Mouse (Mus musculus) E14TG2a.4 (cell line): ENCODE measurements at regions not wholly inside any gene's neighbourhood (a gene's known extent, or its start where the extent isn't known, plus 50 kb on each side); places are given as distances from the start of the nearest gene placed in this dataset.
"Not testable (repeated sequence)": the region's sequence is repeated elsewhere in the genome, so short reads cannot be mapped to it uniquely, and the experiment has no call there.

Experiments used
- H3K27me3 ChIP-seq: 2 replicates; pipeline ENCODE4 v1.6.1; 2014; ENCODE audit warnings: low read length, control low read depth; ENCODE audit not compliant: insufficient read depth
- H3K36me3 ChIP-seq: 2 replicates; pipeline ENCODE4 v1.6.1; 2014; ENCODE audit warnings: low read length, control low read depth; ENCODE audit not compliant: insufficient read depth
- H3K4me1 ChIP-seq: replicated peaks from 2 replicates; pipeline ENCODE4 v1.6.1; 2014; ENCODE audit warnings: low read depth, low read length, control low read depth
- H3K4me3 ChIP-seq: replicated peaks from 2 replicates; pipeline ENCODE4 v1.5.1; 2014; ENCODE audit warnings: mild to moderate bottlenecking, low read length
- H3K9me3 ChIP-seq: 2 replicates; pipeline ENCODE4 v1.6.1; 2014; ENCODE audit warnings: low read length, control low read depth
- CTCF ChIP-seq: conservative IDR thresholded peaks from 2 replicates; pipeline ENCODE4 v1.5.1; 2014; ENCODE audit warnings: low read length
- NANOG ChIP-seq: IDR thresholded peaks from 2 replicates; pipeline ENCODE4 v1.6.1; 2014; ENCODE audit warnings: borderline replicate concordance, low read length, mixed read lengths
- POU5F1 ChIP-seq: IDR thresholded peaks from 2 replicates; pipeline ENCODE4 v1.6.1; 2014; ENCODE audit warnings: low read length, borderline replicate concordance

DNA sequence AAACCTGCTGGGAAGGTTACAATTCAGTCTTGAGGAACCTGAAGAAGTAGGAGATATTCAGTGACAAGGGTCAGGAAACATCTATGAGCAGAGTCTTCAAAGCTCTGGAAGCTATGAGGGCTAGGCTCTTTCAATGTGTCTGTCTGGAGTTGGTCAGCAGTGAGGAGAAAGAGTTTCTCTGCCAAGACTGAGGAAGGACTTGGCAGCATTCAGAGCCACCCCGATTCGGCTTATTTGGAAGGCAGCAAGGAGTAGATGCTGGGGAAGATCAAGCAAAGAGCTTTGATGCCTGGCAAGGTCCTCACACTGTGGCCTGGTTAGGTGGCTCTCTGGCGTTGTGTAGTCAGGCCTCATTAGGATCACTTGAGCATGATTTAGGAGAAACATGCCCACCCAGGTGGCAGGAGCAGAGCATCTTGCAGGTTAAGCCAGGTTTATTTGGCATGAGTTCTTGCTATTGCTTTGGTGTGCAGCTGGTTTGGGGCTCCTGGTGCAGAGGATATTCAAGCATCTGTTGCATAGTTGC is 145.2 kb upstream of the Ube2e1 start:
- Histone ChIP-seq H3K4me1 (no peaks in the 10 kb centered on the region), H3K4me3 (no peak overlapping the region), H3K9me3 (peaks cover 16% of the 10 kb centered on the region), H3K27me3 (no peaks in the 10 kb centered on the region; the same call in 1 of the 2 replicates), H3K36me3 (no peaks in the 10 kb centered on the region)
- no peak for TF ChIP-seq NANOG
- TF ChIP-seq CTCF: no peak
- no peak for TF ChIP-seq POU5F1

DNA sequence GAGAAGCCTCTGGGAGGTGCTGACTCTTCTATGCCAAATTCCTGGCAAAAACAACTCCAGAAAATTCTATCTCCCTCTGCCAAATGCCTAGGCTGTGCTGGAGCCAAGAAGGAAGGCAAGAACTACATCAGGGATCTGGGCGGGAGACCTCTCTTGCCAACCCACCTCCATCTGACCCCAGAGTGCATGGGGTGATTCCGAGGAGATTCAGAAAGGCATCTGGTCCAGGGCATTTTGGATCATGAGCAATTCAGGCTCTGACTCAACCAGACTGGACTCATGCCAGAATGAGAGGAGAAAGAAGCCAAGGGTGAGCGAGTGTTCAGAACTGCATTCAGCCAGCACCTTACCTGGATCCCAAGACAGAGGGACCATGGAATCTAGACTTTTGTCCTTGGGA is 137.0 kb upstream of the Ube2e1 start:
- H3K27me3 ChIP-seq: no peaks in the 10 kb centered on the region
- peaks cover 8% of the 10 kb centered on the region for H3K36me3 ChIP-seq
- no peak overlapping the region for H3K4me3 ChIP-seq

DNA sequence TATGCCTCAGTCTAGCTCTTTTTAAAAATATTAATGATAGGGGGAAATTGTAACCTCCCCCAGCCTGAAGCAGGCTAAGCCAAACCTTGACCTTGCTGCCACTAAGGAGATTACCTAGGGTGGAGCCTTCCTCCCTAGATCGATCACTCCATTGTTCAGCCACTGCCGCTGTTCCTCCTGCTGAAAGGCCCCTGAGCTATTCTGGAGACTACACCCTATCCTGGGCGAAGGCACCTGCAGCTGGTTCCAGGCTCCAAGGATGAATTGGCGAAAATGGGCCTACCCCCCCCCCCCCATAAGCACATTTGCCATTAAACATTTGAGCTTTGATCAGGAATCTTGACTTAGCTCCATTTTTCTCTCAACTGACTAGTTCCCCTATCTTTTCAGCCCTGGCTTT is 135.2 kb upstream of the Ube2e1 start:
- H3K36me3 ChIP-seq, H3K4me3 ChIP-seq, H3K27me3 ChIP-seq: not testable (repeated sequence)
- peaks cover 20% of the 10 kb centered on the region for H3K4me1 ChIP-seq
- peaks cover 37% of the 10 kb centered on the region for H3K9me3 ChIP-seq

More for the DNA sequence above, 137.0 kb upstream of the Ube2e1 start:
- Histone ChIP-seq H3K9me3 (peaks cover 42% of the 10 kb centered on the region), H3K4me1 (peaks cover 5% of the 10 kb centered on the region; the same call in 1 of the 2 replicates)
- TF ChIP-seq POU5F1 (no peak), CTCF (no peak), NANOG (no peak)

DNA sequence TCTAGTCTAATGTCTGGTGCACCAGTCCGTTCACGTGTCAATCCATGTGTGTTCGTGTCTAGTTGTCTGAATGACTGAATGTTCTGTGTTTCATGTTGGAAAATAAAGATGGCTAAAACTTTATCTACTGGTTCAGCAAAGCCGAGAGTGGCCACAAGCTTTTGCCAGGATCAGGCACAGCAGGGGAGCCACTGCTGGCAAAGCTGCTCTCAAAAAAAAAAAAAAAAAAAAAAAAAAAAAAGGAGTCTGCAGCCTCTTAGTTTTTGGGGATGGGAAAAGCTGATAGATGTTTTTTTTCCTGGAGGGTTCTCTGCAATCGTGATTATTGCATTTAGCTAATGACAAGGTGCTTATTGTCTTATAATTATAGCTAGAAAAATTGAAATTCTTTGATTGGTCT is 132.5 kb upstream of the Ube2e1 start:
- H3K36me3 ChIP-seq, H3K27me3 ChIP-seq: not testable (repeated sequence)
- Histone ChIP-seq H3K9me3 (peaks cover 37% of the 10 kb centered on the region), H3K4me3 (peak overlapping the region; percentile 67), H3K4me1 (peaks cover 20% of the 10 kb centered on the region)

DNA sequence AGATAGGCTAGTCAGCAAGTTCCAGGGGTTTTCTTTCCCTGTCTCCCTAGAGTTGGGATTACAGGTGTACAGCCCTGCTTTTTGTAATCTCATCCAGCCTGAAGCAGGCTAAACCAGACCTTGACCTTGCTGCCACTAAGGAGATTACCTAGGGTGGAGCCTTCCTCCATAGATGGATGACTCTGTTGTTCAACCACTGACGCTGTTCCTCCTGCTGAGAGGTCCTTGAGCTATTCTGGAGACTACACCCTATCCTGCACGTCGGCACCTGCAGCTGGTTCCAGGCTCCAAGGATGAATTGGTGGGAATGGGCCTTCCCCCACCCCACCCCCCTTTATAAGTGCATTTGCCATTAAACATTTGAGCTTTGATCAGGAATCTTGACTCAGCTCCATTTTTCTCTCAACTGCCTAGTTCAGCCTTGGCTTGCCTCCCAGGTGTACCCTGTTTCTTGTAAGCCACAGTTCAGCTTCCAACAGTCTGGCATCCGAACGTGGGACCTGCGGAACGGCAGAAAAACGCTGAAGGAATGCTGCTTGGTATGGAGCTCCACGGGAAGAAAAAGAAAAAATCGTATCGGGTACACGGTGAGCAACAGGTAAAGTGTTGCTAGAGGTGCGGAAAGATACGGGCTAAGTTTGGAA is 131.7 kb upstream of the Ube2e1 start:
- TF ChIP-seq NANOG: peak; percentile 10; the same call in 1 of the 2 replicates
- no peak for TF ChIP-seq POU5F1
- Histone ChIP-seq H3K36me3 (peaks cover 8% of the 10 kb centered on the region), H3K9me3 (peaks cover 33% of the 10 kb centered on the region), H3K4me1 (peaks cover 16% of the 10 kb centered on the region), H3K4me3 (peak overlapping the region; percentile 67), H3K27me3 (no peaks in the 10 kb centered on the region)

DNA sequence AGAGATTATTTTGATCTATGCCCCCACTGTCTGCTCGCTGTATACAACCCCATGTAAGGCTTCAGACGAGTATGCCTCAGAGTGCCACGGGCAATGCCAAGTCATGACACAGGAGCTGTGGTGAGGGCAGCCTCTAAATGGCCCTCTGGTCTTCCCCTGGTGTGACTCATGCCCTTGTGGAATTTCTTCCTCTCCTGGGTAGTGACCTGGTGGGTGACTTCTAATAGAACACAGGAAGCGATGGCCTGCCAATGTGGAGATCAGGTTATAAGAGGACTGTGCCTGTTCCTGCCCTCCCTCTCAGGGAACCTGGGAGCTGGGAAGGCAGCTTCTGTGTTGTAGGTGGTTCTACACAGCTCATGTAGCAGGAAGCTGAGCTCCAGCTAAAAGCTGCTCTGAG is 130.7 kb upstream of the Ube2e1 start:
- Histone ChIP-seq H3K36me3 (peaks cover 4% of the 10 kb centered on the region), H3K27me3 (no peaks in the 10 kb centered on the region), H3K4me3 (no peak overlapping the region), H3K9me3 (peaks cover 24% of the 10 kb centered on the region), H3K4me1 (peaks cover 16% of the 10 kb centered on the region)
- TF ChIP-seq NANOG (no peak), CTCF (no peak)

DNA sequence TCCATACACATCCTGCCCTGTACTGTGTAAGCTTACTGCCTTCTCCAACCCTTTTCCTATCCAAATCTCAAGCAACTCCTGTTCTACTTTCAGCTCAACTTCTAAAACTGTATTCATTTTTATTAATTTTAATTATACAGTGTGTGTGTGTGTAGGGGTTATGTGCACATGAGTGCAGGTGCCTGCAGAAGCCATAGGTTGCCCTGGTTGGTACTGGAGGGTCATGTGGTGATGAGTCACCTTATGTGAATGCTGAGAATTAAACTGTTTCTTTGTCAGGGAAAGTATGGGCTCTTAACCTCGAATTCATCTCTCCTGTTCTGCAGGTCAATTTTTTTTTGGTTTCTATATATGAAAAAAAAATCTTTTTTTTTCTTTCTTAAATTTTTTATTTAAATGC is 117.0 kb upstream of the Ube2e1 start:
- Histone ChIP-seq H3K27me3 (no peaks in the 10 kb centered on the region), H3K4me1 (peaks cover 5% of the 10 kb centered on the region), H3K36me3 (no peaks in the 10 kb centered on the region), H3K4me3 (no peak overlapping the region), H3K9me3 (peaks cover 19% of the 10 kb centered on the region)
- no peak for TF ChIP-seq NANOG
- no peak for TF ChIP-seq POU5F1
- no peak for TF ChIP-seq CTCF

DNA sequence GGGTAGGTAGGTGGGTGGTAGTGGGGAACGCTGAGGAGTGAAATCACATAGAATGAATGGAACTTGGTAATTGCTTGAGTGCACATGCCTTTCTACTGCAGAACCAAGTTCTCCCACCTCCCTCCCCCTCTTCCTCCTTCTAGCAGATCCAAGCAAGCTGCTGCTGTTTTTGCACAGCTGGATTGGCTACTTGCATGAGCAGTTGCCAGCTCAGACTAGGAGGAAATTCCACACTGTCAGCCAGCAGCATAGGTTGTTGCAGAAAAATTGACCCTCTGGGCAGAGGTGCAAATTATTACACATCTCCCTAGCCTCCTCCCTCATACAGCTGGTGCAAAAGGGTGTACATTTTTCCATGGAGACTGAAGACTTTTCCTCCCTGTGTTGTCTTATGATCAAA is 112.8 kb upstream of the Ube2e1 start:
- TF ChIP-seq NANOG: no peak
- no peak for TF ChIP-seq POU5F1
- no peak for TF ChIP-seq CTCF
- H3K4me1 ChIP-seq: peaks cover 13% of the 10 kb centered on the region
- H3K36me3 ChIP-seq: no peaks in the 10 kb centered on the region
- peaks cover 8% of the 10 kb centered on the region; the same call in 1 of the 2 replicates for H3K9me3 ChIP-seq
- no peak overlapping the region for H3K4me3 ChIP-seq
- no peaks in the 10 kb centered on the region for H3K27me3 ChIP-seq

DNA sequence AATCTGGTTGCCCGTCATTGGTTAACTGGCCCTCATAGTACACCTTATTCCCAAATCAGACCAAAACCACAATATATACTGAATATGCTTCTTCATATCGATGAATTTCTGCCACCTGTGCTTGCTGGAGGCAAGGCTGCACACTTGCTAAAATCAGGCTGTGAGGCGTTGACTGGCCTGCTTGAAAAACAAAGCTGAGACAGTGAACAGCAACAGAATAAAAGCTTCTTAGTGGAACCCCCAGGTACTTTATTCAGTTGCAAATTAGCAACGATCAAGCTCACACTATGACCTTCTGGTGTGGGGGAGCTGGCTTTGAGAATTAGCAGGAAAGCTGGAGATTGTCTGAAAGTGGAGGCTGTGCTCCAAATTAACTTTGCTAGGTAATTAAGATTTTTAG is 97.3 kb upstream of the Ube2e1 start:
- peak; percentile 82 for TF ChIP-seq NANOG
- TF ChIP-seq POU5F1: 0 out of 2 replicates have a peak, but pooled peaks have one; percentile 25
- not testable (repeated sequence) for H3K9me3 ChIP-seq, H3K27me3 ChIP-seq, H3K4me3 ChIP-seq, H3K36me3 ChIP-seq
- H3K4me1 ChIP-seq: peaks cover 17% of the 10 kb centered on the region
